Mouse (Mus musculus) cerebellum, postnatal 25 days (tissue): ENCODE data around the gene Cdk12.

ENCODE experiments used
- DNase-seq, 2 experiments: peaks; one replicate each; pipeline ENCODE4 v3.0.0; 2021; ENCODE audit warnings: mixed read lengths in 2 of 2

Gene Cdk12

GRCm38 (mm10) chr11:98318421-98319116, 115.7 kb downstream of the Cdk12 start:
- DNase-seq = peak; percentile 50 to 58

GRCm38 (mm10) chr11:98319120-98319519, 116.3 kb downstream of the Cdk12 start:
- DNase-seq = peak; percentile 63 to 77

- DNase-seq = no peak
Observed at GRCm38 (mm10) chr11:98319544-98319943, 116.7 kb downstream of the Cdk12 start.

GRCm38 (mm10) chr11:98319944-98320343, 117.1 kb downstream of the Cdk12 start:
- peak in 1 of 2 experiments; percentile 45 for DNase-seq

GRCm38 (mm10) chr11:98320381-98320780, 117.5 kb downstream of the Cdk12 start:
- peak; percentile 65 to 80 for DNase-seq

- DNase-seq = peak; percentile 65 to 70
Observed at GRCm38 (mm10) chr11:98320806-98321676, 118.2 kb downstream of the Cdk12 start.

- DNase-seq = no peak
Observed at GRCm38 (mm10) chr11:98321677-98322003, 118.8 kb downstream of the Cdk12 start.

GRCm38 (mm10) chr11:98322159-98322558, 119.3 kb downstream of the Cdk12 start:
- peak in 1 of 2 experiments; percentile 29 for DNase-seq

- peak in 1 of 2 experiments; percentile 42 for DNase-seq
Observed at GRCm38 (mm10) chr11:98323136-98323866, 120.4 kb downstream of the Cdk12 start.

GRCm38 (mm10) chr11:98323933-98324332, 121.1 kb downstream of the Cdk12 start:
- DNase-seq = peak; percentile 36 to 40

- DNase-seq = peak; percentile 46 to 69
Observed at GRCm38 (mm10) chr11:98325191-98325820, 122.4 kb downstream of the Cdk12 start.

GRCm38 (mm10) chr11:98325821-98326218, 123.0 kb downstream of the Cdk12 start:
- DNase-seq = peak; percentile 49 to 57

- DNase-seq = peak in 1 of 2 experiments; percentile 59
Observed at GRCm38 (mm10) chr11:98326741-98327135, 123.9 kb downstream of the Cdk12 start.

- peak; percentile 73 to 81 for DNase-seq
Observed at GRCm38 (mm10) chr11:98327136-98328030, 124.5 kb downstream of the Cdk12 start.

GRCm38 (mm10) chr11:98328031-98328370, 125.1 kb downstream of the Cdk12 start:
- DNase-seq = peak in 1 of 2 experiments; percentile 84
